Mouse (Mus musculus): ENCODE data around the gene Olfr821.

- TF ChIP-seq KAT2A (conservative IDR thresholded peaks at IDR 0.05; ENCODE audit: low read depth, low read length) (no peak), CTCF (IDR thresholded peaks at IDR 0.05 in 2 of 3, conservative IDR thresholded peaks at IDR 0.05 in 1 of 3; ENCODE audit: control insufficient read depth in 1 of 3, insufficient read depth in 1 of 3, low read depth in 2 of 3, low read length in 3 of 3, poor library complexity in 1 of 3, severe bottlenecking in 1 of 3) (no peak), EP300 (IDR thresholded peaks at IDR 0.05; ENCODE audit: low read depth in 1 of 2, low read length in 2 of 2) (no peak), E2F4 (IDR thresholded peaks at IDR 0.05; ENCODE audit: borderline replicate concordance, low read depth, low read length) (no peak), POLR2AphosphoS5 (IDR thresholded peaks at IDR 0.05; ENCODE audit: borderline replicate concordance, low read depth, low read length) (no peak), NRF1 (IDR thresholded peaks at IDR 0.05; ENCODE audit: insufficient read depth, low read depth, low read length, poor library complexity, severe bottlenecking) (no peak), BHLHE40 (IDR thresholded peaks at IDR 0.05; ENCODE audit: borderline replicate concordance, low read depth, low read length) (no peak)
Measured at GRCm38 (mm10) chr10:130030048-130030447, at the start of gene Olfr821.
